Mouse (Mus musculus) bone marrow, adult 2 months (tissue): ENCODE results near the gene Limch1.

ENCODE experiments used
- CTCF ChIP-seq: fragments of 200-500 bp; IDR thresholded peaks from 2 replicates; pipeline ENCODE4 v1.5.1; 2011; ENCODE audit warnings: low read length, control low read depth; ENCODE audit not compliant: control insufficient read depth, insufficient read depth
- POLR2A ChIP-seq: fragments of 200-500 bp; IDR thresholded peaks from 2 replicates; pipeline ENCODE4 v1.6.1; 2011; ENCODE audit warnings: low read depth, mild to moderate bottlenecking, control low read depth, low read length, borderline replicate concordance; ENCODE audit not compliant: control insufficient read depth

- TF ChIP-seq POLR2A = no peak
- no peak for TF ChIP-seq CTCF
Observed at GRCm38 (mm10) chr5:66751332-66751980, 5.8 kb downstream of the Limch1 start.
